Mouse (Mus musculus) embryonic facial prominence, embryonic 11.5 days (tissue): ENCODE data around the gene Xlr. TPM values are rescaled to one million over a fixed set of nuclear protein-coding genes. Genes with fewer than 3 reads are reported as not detected.
"Not testable (repeated sequence)": the region's sequence is repeated elsewhere in the genome, so short reads cannot be mapped to it uniquely, and the experiment has no call there.

Experiments used
- ATAC-seq: fragments of 200-750 bp; cut with Nextera tagmentation; replicated peaks from 2 replicates; pipeline ENCODE4 v1.8.0; 2017; ENCODE audit warnings: low read depth; ENCODE audit not compliant: insufficient number of reproducible peaks, low FRiP score, low TSS enrichment
- DNase-seq: peaks from one replicate; pipeline ENCODE4 v3.0.0-alpha.2; 2015; ENCODE audit warnings: low spot score
- H3K27ac ChIP-seq: fragments of 300-500 bp; sonication (generic); replicated peaks from 2 replicates; pipeline ENCODE4 v1.5.1; 2014; ENCODE audit warnings: mild to moderate bottlenecking, low read depth, low read length, control low read depth
- H3K27me3 ChIP-seq: fragments of 300-500 bp; sonication (generic); 2 replicates; pipeline ENCODE4 v1.6.1; 2014; ENCODE audit warnings: mild to moderate bottlenecking, low read length, moderate library complexity, mixed read lengths; ENCODE audit not compliant: control insufficient read depth, insufficient read depth
- H3K36me3 ChIP-seq: fragments of 300-500 bp; sonication (generic); replicated peaks from 2 replicates; pipeline ENCODE4 v1.6.1; 2014; ENCODE audit warnings: low read depth, mild to moderate bottlenecking, low read length, moderate library complexity, mixed read lengths; ENCODE audit not compliant: control insufficient read depth, insufficient read depth
- H3K4me1 ChIP-seq: fragments of 300-500 bp; sonication (generic); 2 replicates; pipeline ENCODE4 v1.6.1; 2014; ENCODE audit warnings: low read length, mixed read lengths; ENCODE audit not compliant: control insufficient read depth, insufficient read depth
- H3K4me2 ChIP-seq: fragments of 300-500 bp; sonication (generic); 2 replicates; pipeline ENCODE4 v1.6.1; 2014; ENCODE audit warnings: low read depth, mild to moderate bottlenecking, control low read depth, low read length, moderate library complexity
- H3K4me3 ChIP-seq: fragments of 300-500 bp; sonication (generic); 2 replicates; pipeline ENCODE4 v1.5.1; 2014; ENCODE audit warnings: low read depth, low read length, control low read depth
- H3K9ac ChIP-seq: fragments of 300-500 bp; sonication (generic); replicated peaks from 2 replicates; pipeline ENCODE4 v1.6.1; 2014; ENCODE audit warnings: mild to moderate bottlenecking, control low read depth, low read length
- H3K9me3 ChIP-seq: fragments of 300-500 bp; sonication (generic); replicated peaks from 2 replicates; pipeline ENCODE4 v1.6.1; 2016; ENCODE audit warnings: mild to moderate bottlenecking, low read length, inconsistent platforms, mixed read lengths; ENCODE audit not compliant: control insufficient read depth
- WGBS: fragments of 180-500 bp; shearing (Covaris S2); extraction: QIAGEN DNeasy Blood & Tissue Kit; methylation state at CpG from one replicate; pipeline ENCODE4 v1.1.7; 2014; 5-methylcytosine and 5-hydroxymethylcytosine counted together
- polyA plus RNA-seq: library from polyadenylated mRNA; unstranded; fragments of >200 nt; fragmentation: Nextera tagmentation; extraction: Ambion mirVana; gene quantifications from 2 replicates; pipeline ENCODE4 v1.2.1, GENCODE M21; 2014

Xlr gene
- polyA plus RNA-seq = 1.1 and 1.5 TPM in 2 replicates

DNA sequence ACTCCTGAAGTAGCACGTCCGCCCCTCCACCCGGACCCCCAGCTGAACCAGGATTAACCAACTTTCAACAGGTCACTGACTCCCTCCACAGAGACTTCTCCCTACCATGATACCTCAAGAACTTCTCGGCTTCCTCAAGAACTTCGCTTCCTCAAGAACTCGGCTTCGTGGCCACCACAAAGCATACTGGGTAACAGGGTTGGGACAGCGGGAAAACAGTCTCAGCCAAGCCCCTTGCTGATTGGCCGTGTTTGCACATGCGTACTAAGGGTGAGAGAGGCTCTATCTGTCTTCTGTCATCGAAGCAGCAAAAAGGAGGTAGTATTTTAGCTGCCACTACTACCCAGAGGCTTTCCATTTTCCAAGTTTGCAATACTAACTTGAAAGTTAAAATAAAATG lies at the start of gene Xlr:
TSS of gene Xlr (minus strand) at position 188 of the 400 bp plus-strand sequence.
- not testable (repeated sequence) for ATAC-seq

DNA sequence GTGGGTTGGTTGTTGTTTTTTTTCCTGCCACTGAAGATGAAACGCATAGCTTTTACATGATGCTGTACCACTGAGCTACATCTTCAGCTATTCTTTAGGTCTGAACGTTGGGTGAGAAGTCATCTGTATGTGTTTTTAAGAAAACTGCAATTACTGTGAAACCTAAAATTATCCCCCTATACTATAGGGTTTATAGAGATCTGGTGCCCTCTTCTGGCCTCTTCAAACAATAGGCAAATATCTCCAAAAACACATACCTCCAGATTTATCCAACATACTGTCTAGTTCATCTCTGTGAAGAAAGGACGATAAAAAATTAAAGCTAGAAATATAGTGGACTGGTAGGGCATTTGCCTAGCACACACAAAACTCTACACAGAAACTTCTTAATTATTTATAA lies 1.6 kb upstream of the Xlr start:
- ATAC-seq (no peak), DNase-seq (peak; percentile 9)
- H3K4me1 ChIP-seq = no peaks in the 10 kb centered on the region
- H3K27me3 ChIP-seq = no peaks in the 10 kb centered on the region
- H3K27ac ChIP-seq = no peak overlapping the region
- H3K9me3 ChIP-seq = no peaks in the 10 kb centered on the region
- H3K36me3 ChIP-seq = no peaks in the 10 kb centered on the region
- H3K4me2 ChIP-seq = no peak overlapping the region
- no peak overlapping the region for H3K9ac ChIP-seq
- WGBS = 36% methylated on average over 3 of the region's 3 CpGs
- no peak overlapping the region for H3K4me3 ChIP-seq

More for the DNA sequence above, at the start of gene Xlr:
- not testable (repeated sequence) for DNase-seq, H3K9ac ChIP-seq, H3K36me3 ChIP-seq, H3K4me1 ChIP-seq, H3K27me3 ChIP-seq, H3K4me3 ChIP-seq, H3K9me3 ChIP-seq, H3K4me2 ChIP-seq, H3K27ac ChIP-seq
- 77% methylated on average over 10 of the region's 11 CpGs for WGBS

- Histone ChIP-seq H3K4me3 (no peak within 1 kb of the TSS), H3K27me3 (no peaks in the 10 kb centered on the region), H3K27ac (no peak within 1 kb of the TSS), H3K9ac (no peak within 1 kb of the TSS), H3K4me1 (no peaks in the 10 kb centered on the region), H3K4me2 (no peak within 1 kb of the TSS), H3K36me3 (no peaks in the 10 kb centered on the region), H3K9me3 (no peaks in the 10 kb centered on the region)
- 75% methylated on average over 11 of the region's 12 CpGs for WGBS
- ATAC-seq = no peak
- no peak for DNase-seq
Observed at GRCm38 (mm10) chrX:53776276-53776675, 21.2 kb downstream of the Xlr start, which contains the start of gene Zfp36l3. Zfp36l3 (minus strand) TSS chrX:53776394.

GRCm38 (mm10) chrX:53757736-53758135 lies 39.8 kb downstream of the Xlr start, which contains the start of gene 1700013H16Rik:
1700013H16Rik (minus strand) TSS chrX:53757831.
- Histone ChIP-seq H3K36me3 (no peaks in the 10 kb centered on the region), H3K27ac (no peak within 1 kb of the TSS), H3K4me1 (no peaks in the 10 kb centered on the region), H3K27me3 (no peaks in the 10 kb centered on the region), H3K9ac (no peak within 1 kb of the TSS), H3K9me3 (no peaks in the 10 kb centered on the region), H3K4me2 (no peak within 1 kb of the TSS), H3K4me3 (no peak within 1 kb of the TSS)
- 95% methylated on average over 16 of the region's 16 CpGs for WGBS
- DNase-seq (no peak), ATAC-seq (no peak)

DNA sequence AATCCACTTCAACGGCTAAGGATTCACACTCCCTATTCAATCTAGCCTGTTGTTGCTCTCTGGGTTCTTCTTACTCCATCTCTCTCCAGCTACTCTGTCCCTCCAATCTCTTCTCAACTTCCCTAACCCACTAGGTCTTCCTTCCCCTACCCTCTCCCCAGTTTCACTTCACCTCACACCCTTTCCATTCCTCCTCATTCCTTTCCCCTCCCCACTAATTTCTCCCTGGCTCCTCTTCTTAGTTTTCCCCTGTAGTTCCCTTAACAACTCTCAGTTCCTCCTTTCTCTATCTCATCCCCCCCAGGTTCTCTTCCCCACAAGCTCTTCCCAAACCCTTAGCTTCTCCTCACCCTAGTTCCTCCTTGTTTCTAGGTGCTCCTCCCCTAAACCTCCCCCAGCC lies 44.7 kb downstream of the Xlr start:
- 75% methylated on average over 1 of the region's 1 CpGs for WGBS
- ATAC-seq = no peak
- H3K27ac ChIP-seq = no peak overlapping the region

DNA sequence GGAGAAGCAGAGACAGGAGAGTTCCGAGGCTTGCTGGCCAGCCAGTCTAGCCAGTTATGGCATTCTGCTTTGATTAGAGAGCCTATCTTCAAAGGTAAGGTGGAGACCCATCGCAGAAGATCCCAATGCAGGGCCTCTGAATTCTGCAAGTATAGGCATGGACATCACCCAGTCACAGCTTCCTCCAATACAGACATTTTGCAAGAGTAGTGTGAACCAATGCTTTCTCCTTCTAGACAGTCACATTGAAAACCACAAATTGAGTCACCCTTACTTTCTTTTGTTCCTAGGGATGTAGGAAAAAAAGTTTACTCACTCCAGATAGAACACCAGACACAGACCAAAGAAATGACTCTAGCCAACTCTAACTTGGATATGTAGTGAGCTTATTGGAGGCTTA lies 68.5 kb downstream of the Xlr start:
- ATAC-seq = no peak
- H3K4me2 ChIP-seq = no peak overlapping the region
- 89% methylated on average over 2 of the region's 2 CpGs for WGBS

More for the DNA sequence above, 44.7 kb downstream of the Xlr start:
- Histone ChIP-seq H3K9me3 (no peaks in the 10 kb centered on the region), H3K27me3 (no peaks in the 10 kb centered on the region), H3K9ac (no peak overlapping the region), H3K4me2 (no peak overlapping the region), H3K4me3 (no peak overlapping the region), H3K36me3 (no peaks in the 10 kb centered on the region), H3K4me1 (no peaks in the 10 kb centered on the region)
- DNase-seq = no peak

More for the DNA sequence above, 68.5 kb downstream of the Xlr start:
- Histone ChIP-seq H3K9me3 (no peaks in the 10 kb centered on the region), H3K9ac (no peak overlapping the region), H3K4me1 (no peaks in the 10 kb centered on the region), H3K36me3 (no peaks in the 10 kb centered on the region), H3K27ac (no peak overlapping the region), H3K4me3 (no peak overlapping the region), H3K27me3 (no peaks in the 10 kb centered on the region)
- DNase-seq = no peak

Other genes starting within 250 kb of the Xlr start
- 21.3 and 27.6 TPM in 2 replicates for gene Rtl8c, start 189.7 kb downstream of the Xlr start, polyA plus RNA-seq
- not detected in 2 replicates for gene Gm14597, start 188.7 kb downstream of the Xlr start, polyA plus RNA-seq
- 49.5 and 64.0 TPM in 2 replicates for gene Rtl8a, start 154.0 kb downstream of the Xlr start, polyA plus RNA-seq
- 54.2 and 57.5 TPM in 2 replicates for gene Rtl8b, start 127.3 kb downstream of the Xlr start, polyA plus RNA-seq
- 0.24 and 0.43 TPM in 2 replicates for gene 4930502E18Rik, start 72.9 kb downstream of the Xlr start, polyA plus RNA-seq
- 0.28 TPM in 1 of 2 replicates, not detected in the other for gene 1700013H16Rik, start 39.9 kb downstream of the Xlr start, polyA plus RNA-seq
- gene Zfp36l3, start 21.3 kb downstream of the Xlr start, polyA plus RNA-seq = not detected in 2 replicates